Mouse (Mus musculus) midbrain, embryonic 13.5 days (tissue): ENCODE measurements around the gene Junb. TPM values are rescaled to one million over a fixed set of nuclear protein-coding genes. Genes with fewer than 3 reads are reported as not detected.

Experiments
- ATAC-seq: fragments of 200-750 bp; cut with Nextera tagmentation; 2 replicates; pipeline ENCODE4 v1.8.0; 2017; ENCODE audit warnings: mild to moderate bottlenecking, moderate TSS enrichment, moderate library complexity
- H3K27ac ChIP-seq: fragments of 300-500 bp; sonication (generic); 2 replicates; pipeline ENCODE4 v1.5.1; 2015; ENCODE audit warnings: inconsistent platforms, mild to moderate bottlenecking, moderate library complexity
- H3K27me3 ChIP-seq: fragments of 300-500 bp; sonication (generic); 2 replicates; pipeline ENCODE4 v1.6.1; 2015; ENCODE audit warnings: mild to moderate bottlenecking, inconsistent platforms
- H3K36me3 ChIP-seq: fragments of 300-500 bp; sonication (generic); 2 replicates; pipeline ENCODE4 v1.6.1; 2015; ENCODE audit warnings: mild to moderate bottlenecking, inconsistent platforms
- H3K4me1 ChIP-seq: fragments of 300-500 bp; sonication (generic); replicated peaks from 2 replicates; pipeline ENCODE4 v1.6.1; 2015; ENCODE audit warnings: inconsistent platforms
- H3K4me2 ChIP-seq: fragments of 300-500 bp; sonication (generic); replicated peaks from 2 replicates; pipeline ENCODE4 v1.6.1; 2015; ENCODE audit warnings: moderate library complexity, mild to moderate bottlenecking, inconsistent platforms
- H3K4me3 ChIP-seq: fragments of 300-500 bp; sonication (generic); replicated peaks from 2 replicates; pipeline ENCODE4 v1.5.1; 2015; ENCODE audit warnings: mild to moderate bottlenecking, inconsistent platforms
- H3K9ac ChIP-seq: fragments of 300-500 bp; sonication (generic); replicated peaks from 2 replicates; pipeline ENCODE4 v1.6.1; 2015; ENCODE audit warnings: mild to moderate bottlenecking, inconsistent platforms
- H3K9me3 ChIP-seq: fragments of 300-500 bp; sonication (generic); 2 replicates; pipeline ENCODE4 v1.6.1; 2016; ENCODE audit warnings: mild to moderate bottlenecking, inconsistent platforms
- whole genome bisulfite sequencing: fragments of 180-500 bp; shearing (Covaris S2); methylation state at CpG from one replicate; pipeline ENCODE4 v1.1.7; 2015; 5-methylcytosine and 5-hydroxymethylcytosine counted together
- polyA plus RNA-seq: library from polyadenylated mRNA; unstranded; fragments of >200 nt; fragmentation: Nextera tagmentation; extraction: Ambion mirVana; gene quantifications from 2 replicates; pipeline ENCODE4 v1.2.1, GENCODE M21; 2015

Junb gene
- polyA plus RNA-seq, 1 experiment from 2014 or later, result 6.1 TPM

DNA sequence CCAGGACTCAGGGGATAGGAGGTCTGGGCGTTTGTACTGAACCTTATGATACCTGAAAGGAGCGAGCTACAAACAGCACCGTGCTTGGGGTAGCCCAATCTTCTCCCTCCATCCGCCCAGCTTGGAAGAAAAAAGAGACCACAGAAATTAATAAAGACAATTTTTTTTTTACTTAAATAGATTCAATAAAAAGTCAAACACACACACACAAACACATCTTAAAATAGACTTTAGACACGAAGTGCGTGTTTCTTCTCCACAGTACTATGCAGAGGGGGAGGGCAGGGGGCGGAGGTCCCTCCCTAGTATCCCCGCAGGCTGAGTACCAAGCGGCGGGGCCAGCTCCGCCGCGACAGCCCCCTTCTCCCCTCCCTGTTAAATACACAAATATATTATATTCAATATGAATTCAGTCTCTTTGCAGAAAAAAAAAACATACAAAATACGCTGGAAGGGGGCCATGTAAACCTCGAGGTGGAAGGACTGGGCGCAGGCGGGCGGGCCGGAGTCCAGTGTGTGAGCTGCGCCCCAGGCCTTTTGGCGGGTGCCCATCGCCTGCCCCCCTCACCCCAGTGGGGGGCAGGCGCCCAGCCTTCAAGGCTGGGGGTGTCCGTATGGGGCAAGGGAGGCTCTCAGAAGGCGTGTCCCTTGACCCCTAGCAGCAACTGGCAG is 1.6 kb downstream of the Junb start:
- 3% methylated on average over 25 of the region's 25 CpGs for whole genome bisulfite sequencing
- ATAC-seq, result no peak
- Histone ChIP-seq H3K4me2 (peak overlapping the region; percentile 95), H3K9ac (peak overlapping the region; percentile 67), H3K27me3 (peaks cover 38% of the 10 kb centered on the region), H3K36me3 (peaks cover 31% of the 10 kb centered on the region), H3K27ac (no peak overlapping the region; the same call in 1 of the 2 replicates), H3K4me1 (peaks cover 77% of the 10 kb centered on the region), H3K9me3 (no peaks in the 10 kb centered on the region), H3K4me3 (peak overlapping the region; percentile 53)

DNA sequence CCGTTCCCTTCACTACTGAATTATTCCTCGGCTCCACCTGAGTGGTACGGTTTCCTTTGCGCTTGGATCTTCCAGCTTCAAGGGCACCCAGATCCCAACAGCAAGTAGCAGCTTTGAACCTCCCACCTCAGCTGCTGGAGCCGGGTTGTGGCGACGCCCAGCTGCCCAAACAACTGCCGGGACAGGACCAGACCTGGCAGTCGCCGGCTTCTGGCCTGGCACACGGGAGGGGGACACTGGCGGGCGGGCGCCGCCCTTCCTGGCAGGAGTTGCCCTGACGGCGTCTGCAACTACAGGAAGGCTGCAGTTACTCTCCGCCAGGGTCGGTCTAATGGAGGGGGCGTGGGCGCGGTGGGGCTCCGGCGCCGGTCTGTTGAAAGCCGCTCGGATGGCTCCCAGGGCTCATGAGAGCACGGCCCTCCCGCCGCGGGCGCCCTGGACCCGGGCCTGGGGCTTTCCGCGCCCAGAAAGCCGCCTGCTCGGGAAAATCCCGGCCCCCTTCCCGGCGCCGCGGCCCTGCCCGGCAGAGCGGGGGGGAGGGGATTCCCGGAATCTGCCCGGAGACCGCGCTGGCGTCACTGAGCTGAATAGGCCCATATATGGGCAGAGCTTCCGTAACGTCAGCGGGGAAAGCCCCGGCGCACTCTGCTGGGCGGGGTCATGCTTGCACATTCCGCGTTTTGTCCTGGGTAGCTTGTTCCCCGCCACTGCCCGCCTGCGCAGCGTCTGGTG is 2.3 kb downstream of the Junb start:
- Histone ChIP-seq H3K4me1 (peaks cover 77% of the 10 kb centered on the region), H3K9me3 (no peaks in the 10 kb centered on the region), H3K4me2 (peak overlapping the region; percentile 95), H3K9ac (peak overlapping the region; percentile 67), H3K27me3 (peaks cover 37% of the 10 kb centered on the region), H3K4me3 (peak overlapping the region; percentile 53), H3K36me3 (peaks cover 38% of the 10 kb centered on the region), H3K27ac (peak overlapping the region; percentile 58; the same call in 1 of the 2 replicates)
- peak; percentile 78 for ATAC-seq
- WGBS, result 1% methylated on average over 61 of the region's 61 CpGs

DNA sequence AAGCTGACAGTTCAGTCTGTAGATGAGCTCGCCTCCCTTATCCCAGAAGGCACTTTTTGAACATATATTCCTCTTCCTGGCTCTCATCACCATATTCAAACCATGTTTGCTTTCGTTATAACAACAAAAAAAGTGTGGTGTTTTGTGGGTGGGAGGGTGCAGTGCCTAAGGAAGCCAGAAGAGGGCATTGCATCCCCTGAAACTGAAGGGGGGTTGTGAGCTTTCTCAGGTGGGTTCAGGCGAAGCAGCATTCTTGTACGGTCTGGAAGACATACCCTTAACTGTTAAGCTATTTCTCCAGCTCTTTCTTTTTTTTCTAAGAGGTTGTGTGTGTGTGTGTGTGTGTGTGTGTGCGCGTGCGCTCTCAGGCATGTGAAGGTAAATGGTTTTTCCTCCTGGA is 3.1 kb downstream of the Junb start:
- Histone ChIP-seq H3K4me2 (peak overlapping the region; percentile 95), H3K9ac (no peak overlapping the region), H3K27me3 (peaks cover 30% of the 10 kb centered on the region), H3K27ac (0 out of 2 replicates have a peak overlapping the region, but pooled peaks have one; percentile 58), H3K36me3 (peaks cover 44% of the 10 kb centered on the region), H3K4me3 (peak overlapping the region; percentile 53; the same call in 1 of the 2 replicates), H3K4me1 (peaks cover 77% of the 10 kb centered on the region), H3K9me3 (no peaks in the 10 kb centered on the region)
- ATAC-seq, result no peak
- 43% methylated on average over 7 of the region's 7 CpGs for WGBS

DNA sequence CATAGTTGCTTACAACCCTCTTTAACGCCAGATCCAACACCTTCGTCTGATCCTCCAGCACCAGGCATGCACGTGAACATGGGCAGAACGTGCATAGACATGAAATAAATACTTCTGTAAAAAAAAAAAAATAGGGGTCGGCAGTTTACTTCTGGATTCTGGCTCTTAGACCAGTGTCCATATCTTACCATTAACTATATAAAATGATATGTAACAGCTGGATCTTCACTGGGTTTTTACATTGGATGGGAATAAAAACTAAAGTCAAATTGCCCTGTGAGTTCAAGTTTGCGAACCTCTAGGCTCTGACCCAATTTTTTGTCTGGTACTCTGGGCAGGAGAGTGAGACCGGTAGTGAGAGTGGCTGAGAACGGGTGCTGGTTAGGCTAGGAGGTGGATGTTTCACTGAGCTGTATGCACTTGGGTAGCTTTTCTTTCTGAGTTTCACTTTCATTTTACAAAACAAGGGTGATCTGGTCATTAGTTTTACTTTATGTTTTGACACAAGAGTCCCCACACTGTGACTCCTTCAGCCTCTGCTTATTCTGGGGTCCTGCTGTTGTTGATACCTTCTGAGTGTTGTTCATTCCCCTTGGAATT is 3.9 kb downstream of the Junb start:
- Histone ChIP-seq H3K9ac (no peak overlapping the region), H3K27ac (no peak overlapping the region), H3K36me3 (peaks cover 44% of the 10 kb centered on the region), H3K4me1 (peaks cover 71% of the 10 kb centered on the region), H3K27me3 (peaks cover 27% of the 10 kb centered on the region), H3K4me3 (no peak overlapping the region), H3K9me3 (no peaks in the 10 kb centered on the region), H3K4me2 (no peak overlapping the region)
- ATAC-seq, result no peak
- WGBS, result 84% methylated on average over 8 of the region's 8 CpGs

DNA sequence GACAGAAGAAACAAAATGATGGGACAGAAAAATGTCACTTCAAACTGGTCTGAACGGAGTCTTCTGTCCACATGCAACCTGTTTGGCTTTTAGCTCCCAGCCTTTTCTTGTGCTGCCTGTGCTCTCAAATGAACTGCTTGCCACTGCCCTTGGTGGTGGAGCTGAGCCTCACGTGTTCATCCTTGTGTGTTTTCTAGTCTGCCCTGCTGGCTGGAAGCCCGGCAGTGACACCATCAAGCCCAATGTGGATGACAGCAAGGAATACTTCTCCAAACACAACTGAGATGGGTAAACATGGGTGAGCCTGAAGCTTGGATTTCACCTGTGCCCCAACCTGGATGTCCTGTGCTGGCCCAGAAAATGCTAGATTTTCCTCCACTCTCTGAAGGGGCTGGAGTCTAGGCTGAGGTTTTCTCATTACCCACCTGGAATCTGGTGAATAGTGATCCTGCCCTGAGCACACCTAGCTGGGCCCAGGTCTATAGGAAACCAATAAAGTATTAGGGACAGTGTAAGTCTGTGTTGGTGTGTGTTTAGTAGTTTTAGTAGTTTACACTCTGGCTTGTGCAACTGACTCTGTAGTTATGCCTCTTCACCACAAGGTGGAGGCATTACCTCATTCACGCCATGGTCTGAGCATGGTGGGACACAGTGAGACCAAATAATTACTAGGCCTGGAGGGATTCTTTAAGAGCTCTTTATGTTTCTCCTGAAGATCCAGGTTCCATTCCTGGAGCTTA is 4.5 kb downstream of the Junb start:
- no peak overlapping the region for H3K27ac ChIP-seq

DNA sequence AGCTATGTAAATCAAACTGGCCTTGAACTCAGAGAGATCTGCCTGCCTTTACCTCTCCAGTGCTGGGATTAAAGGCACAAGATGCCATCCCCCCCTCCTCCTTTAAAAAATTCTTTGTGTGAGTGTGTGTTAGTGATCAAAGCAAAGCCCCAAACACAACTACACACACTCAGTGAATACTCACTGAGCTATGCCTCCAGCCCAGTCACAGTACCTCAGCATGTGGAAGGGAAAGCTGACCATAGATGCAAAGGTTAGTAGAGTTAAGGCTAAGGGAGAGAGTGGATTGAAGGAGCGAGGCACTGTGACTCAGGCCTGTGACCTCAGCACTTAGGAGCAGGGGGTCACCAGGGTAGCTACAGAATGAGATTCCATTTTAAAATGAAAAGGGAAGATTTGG is 5.4 kb downstream of the Junb start:
- H3K4me1 ChIP-seq, result peaks cover 64% of the 10 kb centered on the region
- H3K27me3 ChIP-seq, result peaks cover 13% of the 10 kb centered on the region
- H3K9me3 ChIP-seq, result no peaks in the 10 kb centered on the region
- H3K4me3 ChIP-seq, result no peak overlapping the region
- H3K36me3 ChIP-seq, result peaks cover 44% of the 10 kb centered on the region
- no peak for ATAC-seq
- H3K4me2 ChIP-seq, result no peak overlapping the region
- no peak overlapping the region for H3K27ac ChIP-seq
- H3K9ac ChIP-seq, result no peak overlapping the region
- 95% methylated on average over 1 of the region's 1 CpGs for WGBS

More for the DNA sequence above, 4.5 kb downstream of the Junb start:
- ATAC-seq, result no peak
- H3K4me1 ChIP-seq, result peaks cover 65% of the 10 kb centered on the region
- no peak overlapping the region for H3K4me2 ChIP-seq
- peaks cover 21% of the 10 kb centered on the region for H3K27me3 ChIP-seq
- no peaks in the 10 kb centered on the region for H3K9me3 ChIP-seq
- WGBS, result 66% methylated on average over 4 of the region's 4 CpGs
- no peak overlapping the region for H3K4me3 ChIP-seq
- no peak overlapping the region for H3K9ac ChIP-seq
- H3K36me3 ChIP-seq, result peaks cover 44% of the 10 kb centered on the region

DNA sequence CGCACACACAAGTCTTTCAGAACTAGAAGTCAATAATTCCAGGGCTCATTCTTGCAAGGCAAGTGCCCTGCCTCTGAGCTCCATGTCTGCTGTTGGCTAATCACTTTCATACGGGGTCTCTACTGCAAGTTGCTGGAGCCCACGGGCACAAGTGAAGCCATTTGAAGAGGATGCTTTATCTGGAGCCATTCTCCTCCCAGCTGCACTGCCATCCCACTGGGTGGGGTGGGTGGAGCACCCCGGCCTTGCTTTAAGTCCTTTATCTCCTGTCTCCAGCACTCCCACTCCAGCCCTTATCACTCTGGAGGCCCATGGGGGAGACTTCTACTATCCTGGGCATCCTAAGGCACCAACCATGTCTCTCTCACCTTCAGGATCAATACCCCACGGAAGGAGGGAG is 7.6 kb downstream of the Junb start:
- peak overlapping the region; percentile 85 for H3K27ac ChIP-seq
- H3K36me3 ChIP-seq, result peaks cover 44% of the 10 kb centered on the region
- WGBS, result 67% methylated on average over 5 of the region's 5 CpGs
- H3K9ac ChIP-seq, result peak overlapping the region; percentile 96
- H3K4me1 ChIP-seq, result peaks cover 57% of the 10 kb centered on the region
- no peak for ATAC-seq
- H3K4me2 ChIP-seq, result peak overlapping the region; percentile 88
- no peaks in the 10 kb centered on the region for H3K27me3 ChIP-seq
- no peaks in the 10 kb centered on the region for H3K9me3 ChIP-seq
- peak overlapping the region; percentile 77 for H3K4me3 ChIP-seq

DNA sequence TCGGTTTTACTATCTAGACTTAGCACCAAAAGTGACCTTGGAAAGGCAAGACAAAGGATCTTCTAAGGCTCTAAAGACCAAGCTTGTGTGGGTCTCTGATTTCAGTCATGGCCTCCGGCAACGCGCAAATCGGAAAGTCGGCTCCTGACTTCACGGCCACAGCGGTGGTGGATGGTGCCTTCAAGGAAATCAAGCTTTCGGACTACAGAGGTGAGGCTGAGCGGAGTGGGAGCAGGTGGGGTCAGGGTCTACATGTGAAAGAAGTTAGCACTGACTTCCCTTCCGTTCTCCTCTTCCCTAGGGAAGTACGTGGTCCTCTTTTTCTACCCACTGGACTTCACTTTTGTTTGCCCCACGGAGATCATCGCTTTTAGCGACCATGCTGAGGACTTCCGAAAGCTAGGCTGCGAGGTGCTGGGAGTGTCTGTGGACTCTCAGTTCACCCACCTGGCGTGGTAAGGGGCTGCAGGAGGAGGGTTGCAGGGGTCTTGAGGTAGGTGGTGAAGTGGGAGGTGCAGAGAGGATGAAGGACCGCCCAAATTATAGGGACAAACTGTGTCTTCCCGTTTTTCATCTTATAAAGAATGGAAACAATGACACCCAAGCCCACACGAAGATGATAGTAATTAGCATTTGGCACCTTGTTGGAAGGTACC is 8.3 kb downstream of the Junb start:
- 9% methylated on average over 21 of the region's 21 CpGs for WGBS
- H3K27ac ChIP-seq, result peak overlapping the region; percentile 85
- peak overlapping the region; percentile 77 for H3K4me3 ChIP-seq
- no peaks in the 10 kb centered on the region for H3K9me3 ChIP-seq
- H3K9ac ChIP-seq, result peak overlapping the region; percentile 96
- peaks cover 43% of the 10 kb centered on the region for H3K36me3 ChIP-seq
- peak overlapping the region; percentile 88 for H3K4me2 ChIP-seq
- H3K27me3 ChIP-seq, result no peaks in the 10 kb centered on the region
- peaks cover 57% of the 10 kb centered on the region for H3K4me1 ChIP-seq
- no peak for ATAC-seq

DNA sequence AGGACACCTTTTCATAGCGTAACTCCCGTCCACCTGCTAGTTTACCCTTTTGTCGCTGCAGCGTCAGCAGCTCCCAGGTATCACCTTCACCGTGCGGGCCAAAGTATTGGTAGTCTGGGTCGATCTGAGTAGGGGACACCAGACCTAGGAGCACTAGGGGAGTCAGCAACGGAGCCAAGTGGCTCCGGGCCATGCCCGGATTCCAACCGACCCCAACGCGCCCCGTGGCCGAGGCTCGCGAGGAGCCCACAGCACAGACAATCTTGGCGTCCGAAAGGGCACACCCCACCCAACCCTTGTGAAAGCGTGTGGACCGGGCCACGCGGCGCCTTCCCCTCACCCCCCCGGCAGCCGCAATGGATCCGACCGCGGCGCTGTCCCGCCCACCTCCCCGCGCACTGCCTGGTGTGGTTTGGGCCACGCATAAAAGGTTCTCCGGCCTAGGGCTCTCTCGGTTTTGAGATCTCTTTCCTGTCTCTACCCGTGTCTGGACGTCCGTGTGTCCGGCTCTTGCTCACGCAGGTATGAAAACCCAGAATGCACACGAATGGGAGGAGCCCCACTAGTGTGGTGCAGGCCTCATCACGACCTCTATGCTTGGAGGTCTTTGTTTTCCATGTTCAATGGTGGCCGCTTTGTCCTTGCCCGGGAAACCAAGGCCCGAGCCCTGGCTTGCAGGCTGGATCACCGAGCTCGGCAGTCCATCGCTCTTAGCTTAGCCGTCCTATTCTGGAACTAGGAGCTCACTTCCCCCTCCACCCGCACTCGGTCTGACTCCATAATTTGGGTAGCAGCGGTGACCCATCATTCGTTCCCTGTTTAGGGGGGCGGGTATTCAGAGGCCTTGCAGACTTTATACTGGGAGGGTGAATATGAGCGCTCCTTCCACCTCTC is 9.0 kb downstream of the Junb start, which contains the start of the genes Gm49661, Prdx2 and Rnaseh2a:
Gm49661 (minus strand) TSS at position 193 of the 894 bp plus-strand sequence.
Prdx2 (plus strand) TSS at position 347 of the 894 bp plus-strand sequence.
Rnaseh2a (minus strand) TSS at position 527 of the 894 bp plus-strand sequence.
- Histone ChIP-seq H3K27me3 (no peaks in the 10 kb centered on the region), H3K4me3 (peak within 1 kb of the TSS; percentile 77), H3K36me3 (peaks cover 36% of the 10 kb centered on the region), H3K27ac (peak within 1 kb of the TSS; percentile 85), H3K9ac (peak within 1 kb of the TSS; percentile 96), H3K9me3 (no peaks in the 10 kb centered on the region), H3K4me2 (peak within 1 kb of the TSS; percentile 88), H3K4me1 (peaks cover 56% of the 10 kb centered on the region)
- under 1% methylated on average over 56 of the region's 56 CpGs for WGBS
- ATAC-seq, result peak; percentile 75

DNA sequence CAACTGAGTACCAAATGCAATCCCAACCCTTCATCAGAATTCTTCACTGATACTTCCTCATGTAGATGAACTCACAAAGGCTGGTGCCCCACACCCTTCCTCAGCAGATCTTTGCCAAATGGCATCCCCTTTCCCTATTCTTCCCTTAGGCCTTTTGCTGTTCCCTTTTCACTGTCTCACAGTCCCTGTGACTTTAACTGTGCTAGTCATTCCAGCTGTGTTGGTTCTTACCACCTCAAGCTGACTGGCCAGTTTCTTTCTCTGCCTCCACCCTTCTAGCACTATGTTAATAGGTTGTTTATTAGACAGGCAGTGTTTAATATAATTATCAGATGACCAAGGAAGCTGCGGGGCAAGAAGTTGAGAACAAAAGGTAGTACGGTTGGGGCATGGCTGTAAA is 9.9 kb downstream of the Junb start:
- H3K36me3 ChIP-seq, result peaks cover 28% of the 10 kb centered on the region
- H3K4me2 ChIP-seq, result peak overlapping the region; percentile 88
- no peak for ATAC-seq
- no peaks in the 10 kb centered on the region for H3K27me3 ChIP-seq
- no peaks in the 10 kb centered on the region for H3K9me3 ChIP-seq
- H3K27ac ChIP-seq, result peak overlapping the region; percentile 85
- H3K4me1 ChIP-seq, result peaks cover 54% of the 10 kb centered on the region
- 30% methylated on average over 2 of the region's 2 CpGs for WGBS
- H3K4me3 ChIP-seq, result peak overlapping the region; percentile 77
- peak overlapping the region; percentile 96 for H3K9ac ChIP-seq
